Mouse (Mus musculus): Measurements from ENCODE around the gene Inha.

Inha gene

DNA sequence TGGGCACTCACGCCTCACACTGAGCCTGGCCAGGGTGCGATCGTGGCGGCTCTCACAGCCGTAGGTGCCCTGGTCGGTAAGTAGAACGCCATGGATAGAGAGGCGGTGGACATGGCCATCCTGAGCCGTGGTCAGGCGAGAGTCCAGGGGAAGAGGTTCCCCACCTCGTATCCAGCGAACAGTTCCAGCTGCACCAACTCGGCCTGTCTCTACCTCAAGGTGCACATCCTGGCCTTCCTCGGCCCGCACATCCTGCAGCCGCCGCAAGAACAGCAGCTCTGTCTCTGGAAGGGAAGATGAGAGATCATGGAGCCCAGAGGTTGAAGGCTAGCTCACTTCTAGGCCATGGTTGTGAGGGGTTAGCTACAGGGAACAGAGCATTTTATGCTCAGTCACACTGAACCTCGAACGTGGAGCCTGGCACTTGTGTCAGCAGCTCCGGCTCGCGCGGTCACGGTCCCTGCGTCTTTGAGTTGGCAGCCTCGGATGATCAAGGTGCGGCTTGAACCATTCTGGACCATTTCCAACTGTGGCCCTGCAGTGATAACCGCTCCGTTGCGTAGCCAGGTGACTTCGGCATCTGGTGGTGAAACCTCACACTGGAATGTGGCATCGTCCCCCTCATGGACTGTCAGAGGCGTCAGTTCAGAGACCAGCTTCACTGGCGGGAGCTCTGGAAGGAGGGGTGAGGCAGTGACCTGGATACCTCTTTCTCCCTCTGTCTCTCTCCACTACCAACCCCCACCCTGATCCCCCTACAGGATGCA, 15.9 kb upstream of the Inha start:
- no peak for DNase-seq (ENCODE audit: low read depth, low spot score)

DNA sequence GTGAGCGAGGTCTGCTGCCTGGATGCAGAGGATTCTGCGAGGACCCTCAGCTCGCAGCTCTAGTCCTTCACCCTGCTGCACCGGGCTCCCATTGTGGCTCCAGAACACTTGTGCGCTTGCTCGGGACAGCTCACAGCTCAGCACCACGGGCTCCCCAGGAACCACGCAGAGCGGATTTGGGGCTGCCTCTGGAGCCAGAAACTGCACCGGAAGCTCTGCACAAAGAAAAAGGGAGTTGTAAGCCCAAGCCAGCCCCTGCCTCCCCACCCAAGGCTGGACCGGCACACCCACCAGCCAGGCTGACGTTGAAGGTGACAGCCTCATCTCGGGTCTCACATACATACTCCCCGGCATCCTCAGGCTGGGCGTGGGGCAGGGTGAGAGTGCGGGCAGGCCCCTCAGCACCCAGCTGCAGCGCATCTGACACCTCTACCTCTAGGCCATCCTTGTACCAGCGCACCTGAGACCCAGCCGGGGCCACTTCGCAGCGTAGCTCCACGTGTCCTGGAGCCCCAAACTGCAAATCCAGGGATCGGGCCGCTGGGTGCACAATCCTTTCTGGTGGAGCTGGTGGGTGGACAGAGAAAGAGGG, 14.2 kb upstream of the Inha start:
- no peak for DNase-seq (ENCODE audit: low read depth, low spot score)

DNA sequence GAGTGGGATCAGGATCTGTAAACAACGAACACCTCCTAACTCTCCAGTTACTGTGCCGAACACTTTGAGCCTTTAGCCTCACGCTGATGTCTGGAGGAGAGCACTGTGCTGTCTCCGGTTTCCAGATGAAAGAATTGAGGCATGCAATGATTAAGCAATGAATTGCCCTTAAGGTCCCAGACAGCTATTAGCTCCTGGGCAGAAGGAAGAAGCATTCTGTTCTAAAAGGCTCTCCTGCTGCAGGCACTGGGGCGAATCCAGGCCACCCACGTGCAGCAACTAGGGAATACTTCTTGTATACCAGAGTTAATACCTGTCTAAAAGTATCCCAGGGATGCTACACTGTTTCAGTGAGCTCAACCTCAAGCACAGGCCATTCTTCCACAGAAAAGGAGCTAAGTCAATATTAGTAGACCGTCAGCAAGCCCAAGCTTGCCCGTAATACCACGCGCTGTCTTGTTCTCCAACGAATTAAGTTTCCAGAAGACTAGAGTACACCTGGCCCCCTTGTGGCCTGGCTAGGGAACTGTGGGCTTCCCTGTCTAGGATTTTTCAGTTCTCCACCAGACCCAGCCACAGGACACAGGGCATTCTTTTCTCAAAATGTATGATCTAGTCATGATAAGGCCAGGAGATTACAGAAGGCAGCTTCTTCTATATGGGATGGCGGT, 11.9 kb upstream of the Inha start:
- DNase-seq (ENCODE audit: low read depth, low spot score): no peak

DNA sequence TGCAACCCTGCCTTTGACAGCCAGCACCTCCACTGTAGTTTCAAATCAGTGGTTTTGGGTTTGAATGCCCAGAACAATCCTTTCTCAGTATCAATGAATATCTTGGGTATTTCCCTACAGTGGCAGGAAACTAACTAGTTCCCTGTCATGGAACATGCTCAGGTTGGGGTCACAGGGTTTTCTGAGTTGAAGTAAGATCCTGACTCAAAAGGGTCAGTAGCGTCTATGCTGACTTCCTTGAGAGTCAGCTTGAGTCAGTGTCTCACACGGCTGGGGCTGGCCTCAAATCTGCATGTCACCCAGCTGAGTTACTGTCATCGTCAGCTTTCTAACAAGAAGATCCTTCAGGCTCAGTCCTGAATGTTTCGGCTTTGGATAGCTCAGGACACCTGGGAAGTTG, 8.0 kb upstream of the Inha start:
- DNase-seq (ENCODE audit: low read depth, low spot score): no peak

DNA sequence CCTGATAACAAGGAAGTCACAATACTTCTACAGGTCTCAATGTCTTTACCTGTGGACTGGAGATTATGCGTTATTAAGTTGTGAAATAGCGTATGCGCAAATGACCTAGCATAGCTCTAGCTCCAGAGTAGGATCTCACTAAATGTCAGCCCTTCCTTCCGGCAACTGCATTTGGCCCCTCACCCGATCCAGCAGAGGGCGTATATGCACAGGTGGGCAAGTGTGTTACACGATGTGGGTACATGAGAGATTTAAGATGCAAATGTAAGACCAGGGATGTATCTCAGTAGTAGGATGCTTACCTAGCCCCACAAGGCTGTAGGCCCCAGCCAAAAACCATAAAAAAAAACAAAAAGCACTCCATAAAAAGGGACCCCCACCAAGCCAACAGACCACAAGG, 7.4 kb upstream of the Inha start:
- DNase-seq (ENCODE audit: low read depth, low spot score): no peak

DNA sequence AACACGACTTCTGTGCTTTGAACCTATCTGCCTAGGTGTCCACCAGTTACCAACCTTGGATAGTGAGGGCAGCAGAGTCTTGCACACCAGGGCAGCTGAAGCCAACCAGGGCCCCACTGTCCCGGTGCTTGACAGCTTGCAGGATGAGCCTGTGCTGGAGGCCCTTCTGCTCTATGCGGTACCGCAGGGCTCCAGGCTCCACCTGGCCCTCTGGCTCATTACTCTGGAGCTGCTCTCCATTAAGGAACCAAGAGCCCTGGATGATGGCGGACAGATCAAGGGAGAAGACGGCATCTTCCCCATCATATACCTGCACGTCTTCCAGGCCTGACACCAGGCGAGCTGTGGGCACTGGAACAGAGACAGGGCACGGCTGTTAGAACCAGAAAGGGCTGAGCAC, 5.0 kb upstream of the Inha start:
- no peak for DNase-seq (ENCODE audit: low read depth, low spot score)

DNA sequence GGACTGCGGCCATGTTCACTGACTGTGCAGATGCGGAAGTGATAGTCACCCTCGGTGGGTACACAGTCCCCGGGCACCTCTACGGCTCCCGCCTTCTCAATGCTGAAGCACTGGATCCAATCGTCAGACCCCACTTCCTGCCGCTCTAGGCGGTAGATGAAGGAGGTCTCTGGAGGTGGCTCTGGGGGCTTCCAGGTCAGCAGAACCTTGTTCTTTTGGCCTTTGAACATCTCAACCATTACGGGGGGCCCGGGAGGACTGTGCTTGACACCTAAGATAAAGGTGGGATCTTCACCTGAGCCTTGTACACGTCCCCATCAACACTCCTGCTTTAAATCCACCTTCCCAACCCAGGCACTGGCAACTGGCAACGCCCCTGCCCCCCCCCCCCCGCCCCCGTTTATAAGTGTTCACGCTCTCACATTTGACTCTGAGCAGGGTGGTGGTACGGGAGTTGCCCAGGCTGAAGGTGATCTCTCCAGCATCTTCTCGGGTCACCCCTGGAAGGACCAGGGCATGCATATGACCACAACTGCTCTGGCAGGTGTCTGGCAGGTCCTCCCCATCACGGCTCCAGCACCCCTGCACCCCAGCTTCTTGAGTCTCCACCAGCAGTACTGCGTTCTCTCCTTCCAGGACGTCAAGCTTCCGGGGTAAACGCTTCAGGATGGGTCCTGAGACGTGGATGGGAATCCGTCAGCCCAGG, 3.8 kb upstream of the Inha start:
- no peak for DNase-seq (ENCODE audit: low read depth, low spot score)

DNA sequence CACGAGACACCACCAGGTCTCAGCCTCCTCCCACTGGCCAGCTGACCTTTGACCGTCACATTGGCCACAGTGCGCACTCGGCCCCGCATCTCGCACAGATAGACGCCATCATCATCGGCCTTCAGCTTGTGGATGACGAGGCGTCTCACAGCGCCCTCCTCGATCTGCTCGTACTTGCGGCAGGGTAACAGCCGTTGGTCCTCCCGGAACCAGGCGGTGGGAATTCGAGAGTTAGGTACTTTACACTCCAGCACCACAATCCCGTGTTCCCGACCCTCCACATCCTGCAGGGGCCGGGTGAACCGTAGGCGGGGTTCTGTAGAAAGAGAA, 3.3 kb upstream of the Inha start:
- no peak for DNase-seq (ENCODE audit: low read depth, low spot score)

DNA sequence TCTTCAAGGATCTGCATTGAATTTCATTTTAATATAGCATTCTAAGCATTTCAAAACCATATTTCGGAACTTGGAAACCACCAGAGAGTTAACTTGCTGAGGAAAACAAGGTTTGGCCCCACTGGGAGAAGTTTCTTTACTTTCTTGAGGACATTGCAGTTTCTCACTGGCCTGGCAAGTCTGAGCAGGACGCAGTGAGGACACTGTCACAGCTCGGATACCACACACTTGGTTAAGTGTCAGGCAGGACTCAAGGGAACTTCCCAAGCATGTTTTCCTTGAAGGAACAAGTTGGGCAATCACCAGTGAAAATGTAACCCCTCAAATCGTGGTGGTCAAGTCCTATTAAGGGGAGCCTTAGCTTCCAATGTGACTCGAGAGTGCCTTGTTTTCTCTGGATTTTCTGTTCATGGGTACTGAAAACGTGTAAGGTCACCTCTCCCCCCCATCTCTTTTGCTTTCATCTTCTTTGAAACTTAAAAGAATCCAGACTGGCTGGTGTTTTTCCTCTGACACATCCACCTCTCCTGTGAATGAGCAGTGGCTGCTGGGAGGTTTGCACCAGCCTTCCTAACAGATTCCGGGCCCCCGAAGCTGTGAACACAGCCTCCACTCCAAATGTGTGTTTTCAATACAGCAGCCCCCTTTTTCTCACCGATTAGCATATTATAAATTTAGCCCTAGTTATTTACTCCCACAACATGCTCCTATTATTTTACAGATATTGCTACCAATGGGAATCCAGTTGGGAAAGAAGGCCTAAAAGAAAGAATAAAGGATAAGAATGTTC, 2.4 kb upstream of the Inha start:
- no peak for DNase-seq (ENCODE audit: low read depth, low spot score)

DNA sequence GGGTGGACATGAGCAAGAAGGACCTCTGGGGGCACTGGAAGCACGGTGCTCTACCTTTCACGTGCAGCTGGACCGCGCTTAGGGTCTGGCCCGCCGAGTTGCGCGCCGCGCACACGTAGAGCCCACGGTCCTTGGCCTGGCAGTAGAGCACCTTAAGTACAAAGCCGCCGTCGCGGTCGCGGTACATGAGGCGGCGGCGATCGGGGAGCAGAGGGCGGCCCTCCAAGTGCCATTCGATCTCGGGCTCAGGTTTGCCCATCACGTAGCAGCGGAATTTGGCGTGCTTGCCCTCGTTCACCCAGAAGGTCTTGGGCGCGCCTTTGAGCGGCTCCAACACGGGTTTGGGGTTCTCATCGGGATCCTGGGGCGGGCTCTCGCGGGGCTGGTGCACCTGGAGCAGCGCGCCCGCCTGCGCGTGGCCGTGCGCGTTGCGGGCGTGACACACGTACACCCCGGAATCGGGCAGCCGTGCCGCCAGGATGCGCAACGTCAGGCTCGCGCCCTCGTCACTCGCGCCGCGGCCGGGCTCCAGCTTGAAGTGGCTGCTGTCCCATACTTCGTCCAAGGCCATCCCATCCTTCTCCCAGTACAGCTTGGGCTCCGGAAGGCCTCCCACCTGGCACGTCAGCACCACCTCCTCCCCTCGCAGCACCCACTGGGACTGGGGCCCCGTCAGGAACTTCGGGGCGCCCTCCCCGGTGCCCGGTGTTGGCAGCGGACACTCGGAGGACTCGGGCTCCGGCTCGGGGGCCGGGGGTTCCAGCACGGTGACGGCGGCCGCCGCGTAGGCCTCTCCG, 1.5 kb upstream of the Inha start:
- no peak for DNase-seq (ENCODE audit: low read depth, low spot score)

DNA sequence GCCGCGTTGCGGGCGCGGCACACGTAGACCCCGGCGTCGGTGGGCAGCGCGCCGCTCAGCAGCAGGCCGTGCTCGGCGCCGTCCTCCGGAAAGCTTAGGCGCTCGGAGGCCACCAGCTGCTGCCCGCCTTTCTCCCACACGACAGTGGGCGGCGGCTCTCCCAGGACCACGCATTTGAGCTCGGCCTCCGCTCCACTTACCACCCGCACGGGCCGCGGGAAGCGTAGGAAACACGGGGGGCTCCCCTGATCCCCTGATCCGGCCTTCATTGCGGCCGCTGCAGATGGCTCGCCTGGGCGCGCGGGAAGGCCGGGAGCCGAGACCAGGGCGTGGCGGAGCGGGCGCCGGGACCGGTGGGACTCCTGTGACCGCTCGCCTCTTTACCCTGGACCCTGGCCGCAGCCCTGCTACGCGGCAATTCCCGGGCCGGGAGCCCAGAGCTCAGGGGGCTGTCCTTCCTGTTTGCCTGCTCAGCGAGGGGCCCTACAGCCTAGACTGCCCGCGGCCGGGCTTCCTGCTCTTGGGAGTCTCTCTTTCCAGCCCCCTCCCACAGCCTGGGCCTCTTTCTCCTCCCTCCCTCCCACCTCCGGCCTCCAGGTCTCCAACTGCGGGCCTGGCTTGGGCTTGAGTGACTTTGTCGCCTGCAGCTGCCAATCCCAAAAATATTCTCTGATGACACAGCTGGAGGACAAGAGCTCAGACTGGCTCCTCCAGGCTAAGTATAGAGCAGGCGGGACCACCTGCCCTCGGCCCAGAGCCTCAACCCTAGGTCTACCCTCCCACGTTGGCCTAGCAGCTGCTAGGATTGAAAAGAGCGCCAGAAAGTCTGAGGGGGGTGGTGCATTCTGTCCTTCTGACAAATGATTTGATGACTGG, 683 bp upstream of the Inha start, which contains the start of gene Obsl1:
Gene Obsl1 (minus strand): TSS at position 497 of the 876 bp plus-strand sequence.
- DNase-seq (ENCODE audit: low read depth, low spot score): no peak

DNA sequence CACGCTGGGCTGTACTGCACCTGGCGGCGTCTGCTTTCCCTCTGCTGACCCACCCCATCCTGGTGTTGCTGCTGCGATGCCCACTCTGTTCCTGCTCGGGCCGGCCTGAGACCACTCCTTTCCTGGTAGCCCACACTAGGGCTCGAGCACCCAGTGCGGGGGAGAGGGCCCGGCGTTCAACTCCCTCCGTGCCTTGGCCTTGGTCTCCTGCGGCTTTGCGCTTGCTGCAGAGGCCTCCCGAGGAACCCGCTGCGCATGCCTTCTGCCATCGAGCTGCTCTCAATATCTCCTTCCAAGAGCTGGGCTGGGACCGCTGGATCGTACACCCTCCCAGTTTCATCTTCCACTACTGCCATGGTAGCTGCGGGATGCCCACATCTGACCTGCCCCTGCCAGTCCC, 2.7 kb downstream of the Inha start:
- DNase-seq (ENCODE audit: low read depth, low spot score): no peak

DNA sequence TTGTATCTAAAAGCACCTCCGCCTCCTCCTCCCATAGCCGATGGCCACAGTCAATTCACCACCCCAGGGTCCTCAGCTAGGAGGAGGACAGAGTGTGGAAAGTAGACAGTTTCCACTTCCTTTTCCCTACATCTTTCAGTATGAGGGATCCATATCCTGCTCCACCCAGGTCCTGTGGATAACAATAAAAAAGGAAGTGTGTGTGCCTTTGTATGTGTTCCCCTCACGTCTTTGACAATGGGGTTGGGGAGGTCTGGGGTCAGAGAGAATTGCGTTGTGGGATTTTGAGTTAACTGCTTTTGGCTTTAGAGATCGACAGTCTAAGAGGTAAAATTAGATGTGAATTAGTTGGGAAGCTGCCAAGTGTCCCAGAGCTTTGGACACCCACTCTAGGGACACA, 3.3 kb downstream of the Inha start:
- no peak for DNase-seq (ENCODE audit: low read depth, low spot score)

DNA sequence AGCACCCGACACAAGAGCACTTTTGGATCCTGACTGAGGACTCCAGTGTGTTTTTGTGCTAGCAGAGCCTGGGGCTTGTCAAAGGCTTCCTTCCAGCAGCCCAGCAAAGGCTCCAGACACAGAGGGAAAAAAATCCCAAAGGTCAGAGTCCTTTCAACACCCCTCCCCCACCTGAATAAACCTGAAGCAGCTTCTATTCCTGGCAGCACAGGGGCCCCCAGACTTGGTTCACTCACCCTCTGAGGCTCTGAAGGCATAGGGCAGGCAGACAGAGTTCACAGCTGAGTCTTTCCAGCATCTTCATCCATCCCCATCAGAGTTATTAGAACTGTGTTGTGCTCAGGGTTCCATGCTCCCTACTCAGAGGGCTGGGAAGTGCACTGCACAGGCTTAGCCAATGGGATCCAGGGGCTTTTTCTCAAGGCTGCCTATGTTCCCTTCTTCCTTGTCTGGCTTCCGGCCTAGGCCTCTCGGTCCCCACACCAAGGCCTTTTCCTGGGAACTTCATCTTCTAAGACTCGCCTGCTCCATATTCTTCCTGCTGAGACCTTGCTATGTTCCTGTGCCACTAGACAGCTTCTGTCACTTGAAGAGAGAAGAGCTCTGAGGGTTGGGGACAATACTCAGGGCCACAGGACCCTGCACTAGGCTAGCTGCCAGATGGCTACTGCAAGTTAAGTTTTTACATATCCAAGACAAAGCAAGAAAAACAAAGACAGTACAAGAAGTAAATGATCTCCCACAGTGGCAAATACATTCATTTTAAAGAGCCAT, 4.7 kb downstream of the Inha start:
- no peak for DNase-seq (ENCODE audit: low read depth, low spot score)

DNA sequence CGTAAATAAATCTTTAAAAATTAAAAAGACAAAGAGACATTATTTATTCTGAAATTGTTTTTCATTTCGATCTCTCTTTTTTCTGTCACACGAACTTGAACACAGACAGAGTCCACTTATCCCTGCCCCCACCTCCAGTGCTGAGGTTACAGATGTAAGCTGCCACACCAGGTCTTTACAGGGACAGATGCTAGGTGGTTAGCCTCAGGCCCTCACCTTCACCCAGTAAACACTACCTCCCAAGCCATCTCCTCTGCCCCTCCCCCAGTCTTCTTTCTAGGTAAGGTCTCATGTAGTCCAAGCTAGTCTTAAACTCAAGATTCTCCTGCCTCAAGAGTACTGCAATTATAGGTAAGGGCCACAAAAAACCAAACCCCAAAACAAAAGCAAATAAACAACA, 5.7 kb downstream of the Inha start:
- DNase-seq (ENCODE audit: low read depth, low spot score): no peak

DNA sequence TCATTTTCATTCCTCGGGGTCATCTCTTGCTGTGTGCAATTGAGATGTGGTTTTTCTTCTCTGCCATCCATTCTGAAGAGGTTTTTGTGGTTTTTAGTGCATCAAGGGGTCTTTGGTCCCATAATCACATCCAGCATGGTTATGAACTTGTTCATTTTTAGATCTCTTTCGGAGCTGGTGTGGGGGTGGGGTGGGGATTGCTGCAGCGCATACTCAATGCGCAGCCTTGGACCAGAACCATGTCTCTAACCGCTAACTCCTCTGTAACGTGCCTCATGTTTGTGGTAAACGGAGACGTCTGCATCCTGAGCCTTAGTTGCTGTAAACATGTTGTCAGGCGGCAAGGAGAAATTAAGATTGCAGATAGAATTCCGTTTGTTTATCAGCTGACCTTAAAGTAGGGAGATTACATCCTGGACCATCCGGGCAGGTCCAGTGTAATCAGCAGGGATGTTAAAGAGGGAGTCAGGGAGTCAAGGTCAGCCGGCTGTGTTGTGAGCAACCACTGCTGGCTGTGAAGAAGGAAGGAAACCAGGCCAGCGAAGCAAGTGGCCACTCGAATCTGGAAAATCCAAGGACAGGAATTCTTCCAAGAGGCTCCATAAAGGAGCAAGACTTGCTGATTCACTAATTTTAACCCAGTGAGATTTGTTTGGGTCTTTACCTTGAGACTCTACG, 10.0 kb downstream of the Inha start:
- DNase-seq (ENCODE audit: low read depth, low spot score): no peak

DNA sequence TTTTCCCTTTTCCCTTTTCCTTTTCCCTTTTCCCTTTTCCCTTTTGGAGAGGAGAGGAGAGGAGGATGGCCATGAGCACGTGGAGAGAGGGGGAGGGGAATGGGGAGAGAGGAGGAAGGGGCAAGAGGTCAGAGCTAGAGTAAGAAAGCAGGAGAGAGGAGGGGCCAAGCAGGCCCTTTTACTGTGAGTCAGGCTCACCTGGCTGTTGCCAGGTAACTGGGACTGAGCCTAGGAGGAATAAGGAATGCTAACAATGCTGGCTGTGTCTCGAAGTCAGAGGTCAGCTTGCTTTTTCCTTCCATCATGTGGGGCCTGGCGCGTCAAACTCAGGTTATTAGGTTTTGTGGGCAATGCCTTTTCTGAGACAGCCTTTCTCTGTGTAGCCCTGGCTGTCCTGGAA, 11.1 kb downstream of the Inha start:
- no peak for DNase-seq (ENCODE audit: low read depth, low spot score)

DNA sequence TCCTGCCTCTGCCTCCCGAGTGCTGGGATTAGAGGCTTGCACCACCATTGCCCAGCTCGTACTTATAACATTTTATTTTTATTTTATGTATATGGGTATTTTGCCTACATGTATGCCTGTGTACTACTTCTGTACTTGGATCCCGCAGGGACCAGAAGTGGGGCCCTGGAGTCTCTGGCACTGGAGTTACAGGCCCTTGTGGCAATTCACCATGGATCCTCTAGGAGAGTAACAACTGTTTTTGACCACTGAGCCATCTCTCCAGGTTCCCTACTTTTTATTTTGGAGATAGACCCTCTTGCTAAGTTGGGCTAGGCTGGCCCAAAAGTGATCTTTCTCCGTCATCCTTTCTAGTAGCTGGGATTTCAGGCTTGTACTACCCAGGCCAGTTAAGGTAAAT, 11.6 kb downstream of the Inha start:
- DNase-seq (ENCODE audit: low read depth, low spot score): no peak

DNA sequence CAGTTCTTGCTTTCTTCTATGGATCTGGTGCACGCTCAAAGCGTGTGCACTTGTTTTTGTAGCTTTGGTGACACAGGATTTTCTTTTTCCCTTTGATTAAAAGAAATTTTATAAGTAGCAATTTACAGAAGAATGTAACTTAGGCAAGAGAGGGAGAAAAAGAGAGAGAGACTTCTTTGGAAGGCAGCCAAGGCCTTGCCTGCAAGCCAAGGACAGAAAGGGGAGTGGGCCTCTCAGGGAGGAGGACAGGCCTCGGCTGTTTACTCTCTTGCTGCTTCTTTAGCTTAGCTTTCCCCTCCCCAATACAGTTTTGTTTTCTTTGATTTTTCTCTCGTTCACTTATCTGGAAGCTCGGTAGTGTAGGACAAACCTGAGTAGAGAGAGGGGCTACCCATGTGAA, 12.7 kb downstream of the Inha start:
- no peak for DNase-seq (ENCODE audit: low read depth, low spot score)
